Mouse (Mus musculus): ENCODE results near the gene Dek.

DNA sequence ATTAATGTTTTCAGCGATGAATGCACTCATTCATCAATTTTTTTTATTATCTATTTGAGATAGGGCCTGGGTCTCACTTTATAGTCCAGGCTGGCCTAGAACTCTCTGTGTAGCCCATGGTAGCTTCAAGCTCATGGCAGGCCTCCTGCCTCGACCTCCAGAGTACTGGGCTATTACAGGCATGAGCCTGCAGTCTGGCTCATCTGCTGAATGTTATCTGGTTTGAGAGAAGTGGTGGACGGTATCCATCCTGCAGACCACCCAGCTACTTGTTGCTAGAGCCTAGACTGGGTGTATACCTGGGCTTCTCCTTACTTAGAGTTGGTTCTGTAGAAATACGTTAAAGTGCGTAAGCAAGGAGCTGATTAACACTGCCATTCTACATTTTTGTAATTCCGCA, 39.0 kb downstream of the Dek start:
- TF ChIP-seq POLR2A (IDR thresholded peaks at IDR 0.05; ENCODE audit: insufficient read depth, low read depth, low read length): no peak
- TF ChIP-seq CTCF (IDR thresholded peaks at IDR 0.05): no peak

Data from heart, adult 2 months (tissue).